Mouse (Mus musculus) right cerebral cortex, adult 2 months (tissue): Measurements from ENCODE around the gene Plekhm3.

Source experiments
- DNase-seq, 2 experiments: peaks; one replicate each; pipeline ENCODE4 v3.0.0; 2021 to 2022; ENCODE audit warnings: low spot score in 2 of 2

Gene Plekhm3

GRCm38 (mm10) chr1:64827434-64827833, 129.2 kb downstream of the Plekhm3 start:
- no peak for DNase-seq

GRCm38 (mm10) chr1:64826348-64827103, 130.1 kb downstream of the Plekhm3 start:
- DNase-seq: no peak

- DNase-seq: no peak
These were observed 133.1 kb downstream of the Plekhm3 start for GRCm38 (mm10) chr1:64823564-64823963.

- no peak for DNase-seq
These were observed 138.9 kb downstream of the Plekhm3 start for GRCm38 (mm10) chr1:64817709-64818108.

GRCm38 (mm10) chr1:64813182-64813581, 143.4 kb downstream of the Plekhm3 start:
- DNase-seq: no peak

- DNase-seq: no peak
These were observed 144.7 kb downstream of the Plekhm3 start for GRCm38 (mm10) chr1:64811956-64812355.

GRCm38 (mm10) chr1:64809085-64809484, 147.5 kb downstream of the Plekhm3 start:
- DNase-seq: no peak

- no peak for DNase-seq
These were observed 148.9 kb downstream of the Plekhm3 start for GRCm38 (mm10) chr1:64807766-64808165.

- no peak for DNase-seq
These were observed 151.4 kb downstream of the Plekhm3 start for GRCm38 (mm10) chr1:64805217-64805616.

- DNase-seq: no peak
These were observed 154.0 kb downstream of the Plekhm3 start for GRCm38 (mm10) chr1:64802631-64803030.

GRCm38 (mm10) chr1:64797621-64798020, 159.0 kb downstream of the Plekhm3 start:
- DNase-seq: no peak

- no peak for DNase-seq
These were observed 159.6 kb downstream of the Plekhm3 start for GRCm38 (mm10) chr1:64796867-64797582.

GRCm38 (mm10) chr1:64795284-64796040, 161.2 kb downstream of the Plekhm3 start:
- no peak for DNase-seq

GRCm38 (mm10) chr1:64794096-64794495, 162.5 kb downstream of the Plekhm3 start:
- DNase-seq: no peak

GRCm38 (mm10) chr1:64793234-64793530, 163.4 kb downstream of the Plekhm3 start:
- DNase-seq: no peak

- DNase-seq: no peak
These were observed 163.9 kb downstream of the Plekhm3 start for GRCm38 (mm10) chr1:64792521-64793233.

GRCm38 (mm10) chr1:64791826-64792225, 164.8 kb downstream of the Plekhm3 start:
- peak; percentile 66 to 77 for DNase-seq

- DNase-seq: peak in 1 of 2 experiments; percentile 29
These were observed 165.5 kb downstream of the Plekhm3 start for GRCm38 (mm10) chr1:64790806-64791790.

GRCm38 (mm10) chr1:64787701-64788515, 168.7 kb downstream of the Plekhm3 start:
- no peak for DNase-seq

GRCm38 (mm10) chr1:64779863-64780262, 176.8 kb downstream of the Plekhm3 start:
- DNase-seq: no peak
